Mouse (Mus musculus) urinary bladder, postnatal 14 days (tissue): ENCODE data around the gene Hrc.

Experiments used
- DNase-seq: peaks from one replicate; pipeline ENCODE4 v3.0.0; 2021; ENCODE audit warnings: low spot score

Hrc gene

GRCm38 (mm10) chr7:45366652-45367019 is 31.5 kb downstream of the Hrc start, which contains the start of gene Ppfia3:
TSS of gene Ppfia3 (minus strand) at chr7:45367019.
- DNase-seq, result no peak

- DNase-seq, result peak; percentile 97
Observed at GRCm38 (mm10) chr7:45367020-45367880, 32.2 kb downstream of the Hrc start.

GRCm38 (mm10) chr7:45368178-45368577 is 33.1 kb downstream of the Hrc start:
- no peak for DNase-seq

GRCm38 (mm10) chr7:45369022-45369745 is 34.1 kb downstream of the Hrc start:
- no peak for DNase-seq

- DNase-seq, result peak; percentile 22
Observed at GRCm38 (mm10) chr7:45369836-45370474, 34.9 kb downstream of the Hrc start.

GRCm38 (mm10) chr7:45370475-45371311 is 35.6 kb downstream of the Hrc start, which contains the start of gene Lin7b:
TSS of gene Lin7b (minus strand) at chr7:45370583.
- DNase-seq, result peak; percentile 92

- no peak for DNase-seq
Observed at GRCm38 (mm10) chr7:45372371-45372770, 37.3 kb downstream of the Hrc start.

GRCm38 (mm10) chr7:45374620-45375019 is 39.5 kb downstream of the Hrc start:
- no peak for DNase-seq

GRCm38 (mm10) chr7:45376057-45376456 is 41.0 kb downstream of the Hrc start:
- no peak for DNase-seq

GRCm38 (mm10) chr7:45386077-45386476 is 51.0 kb downstream of the Hrc start:
- DNase-seq, result no peak
